Mouse (Mus musculus): ENCODE measurements around the gene Dio3.

GRCm38 (mm10) chr12:110255731-110256130 is 23.1 kb upstream of the Dio3 start:
- TF ChIP-seq CTCF (IDR thresholded peaks at IDR 0.05; ENCODE audit: extremely low read depth, insufficient read depth, insufficient read length, insufficient replicate concordance) (no peak), POLR2A (IDR thresholded peaks at IDR 0.05; ENCODE audit: low read depth, low read length) (no peak)

Data from spleen, adult 2 months (tissue).